Mouse (Mus musculus): Measurements from ENCODE around the gene Zfp445. TPM values are rescaled to one million over a fixed set of nuclear protein-coding genes. Genes with fewer than 3 reads are reported as not detected.

Gene Zfp445
- polyA plus RNA-seq (2015; fragmentation: Nextera tagmentation; extraction: Ambion mirVana), result 65.6 and 67.1 TPM in 2 replicates

GRCm38 (mm10) chr9:122865697-122866166 lies at the start of gene Zfp445:
TSS of gene Zfp445 (minus strand) at chr9:122866006.
- H3K4me2 ChIP-seq, result peak within 1 kb of the TSS; percentile 66
- H3K9me3 ChIP-seq, result 0 out of 2 replicates have a peak, but pooled peaks cover 4% of the 10 kb centered on the region
- peaks cover 9% of the 10 kb centered on the region for H3K4me1 ChIP-seq
- H3K4me3 ChIP-seq, result peak within 1 kb of the TSS; percentile 76
- peak; percentile 91; the same call in 1 of the 2 replicates for ATAC-seq (ENCODE audit: borderline replicate concordance, extremely low read depth, low FRiP score, low TSS enrichment)
- under 1% methylated on average over 34 of the region's 34 CpGs for WGBS
- peak within 1 kb of the TSS; percentile 86 for H3K9ac ChIP-seq
- peak within 1 kb of the TSS; percentile 67 for H3K27ac ChIP-seq
- no peaks in the 10 kb centered on the region for H3K27me3 ChIP-seq
- peaks cover 20% of the 10 kb centered on the region for H3K36me3 ChIP-seq

- Histone ChIP-seq H3K9ac (peak overlapping the region; percentile 70), H3K27ac (no peak overlapping the region), H3K4me1 (peaks cover 4% of the 10 kb centered on the region; the same call in 1 of the 2 replicates), H3K36me3 (peaks cover 5% of the 10 kb centered on the region; the same call in 1 of the 2 replicates), H3K27me3 (no peaks in the 10 kb centered on the region), H3K4me3 (peak overlapping the region; percentile 61), H3K4me2 (peak overlapping the region; percentile 83), H3K9me3 (no peaks in the 10 kb centered on the region; the same call in 1 of the 2 replicates)
- peak; percentile 91 for ATAC-seq (ENCODE audit: borderline replicate concordance, extremely low read depth, low FRiP score, low TSS enrichment)
- WGBS, result 13% methylated on average over 32 of the region's 32 CpGs
Measured at GRCm38 (mm10) chr9:122902717-122903535, 37.1 kb upstream of the Zfp445 start.

GRCm38 (mm10) chr9:122901047-122901446 lies 35.2 kb upstream of the Zfp445 start:
- Histone ChIP-seq H3K9me3 (peaks cover under 1% of the 10 kb centered on the region; the same call in 1 of the 2 replicates), H3K9ac (no peak overlapping the region), H3K27ac (no peak overlapping the region), H3K4me2 (no peak overlapping the region), H3K4me1 (peaks cover 4% of the 10 kb centered on the region; the same call in 1 of the 2 replicates), H3K36me3 (peaks cover under 1% of the 10 kb centered on the region), H3K27me3 (no peaks in the 10 kb centered on the region), H3K4me3 (no peak overlapping the region)
- 86% methylated on average over 2 of the region's 2 CpGs for WGBS
- no peak for ATAC-seq (ENCODE audit: borderline replicate concordance, extremely low read depth, low FRiP score, low TSS enrichment)

- H3K4me3 ChIP-seq, result peak overlapping the region; percentile 69
- 7% methylated on average over 54 of the region's 54 CpGs for WGBS
- peak overlapping the region; percentile 63 for H3K9ac ChIP-seq
- no peaks in the 10 kb centered on the region for H3K4me1 ChIP-seq
- H3K27me3 ChIP-seq, result no peaks in the 10 kb centered on the region
- ATAC-seq (ENCODE audit: borderline replicate concordance, extremely low read depth, low FRiP score, low TSS enrichment), result peak; percentile 76
- peak overlapping the region; percentile 82 for H3K4me2 ChIP-seq
- no peaks in the 10 kb centered on the region for H3K9me3 ChIP-seq
- H3K27ac ChIP-seq, result peak overlapping the region; percentile 4; the same call in 1 of the 2 replicates
- H3K36me3 ChIP-seq, result no peaks in the 10 kb centered on the region
Measured at GRCm38 (mm10) chr9:122886372-122887179, 20.8 kb upstream of the Zfp445 start.

- H3K4me3 ChIP-seq, result peak within 1 kb of the TSS; percentile 69
- H3K36me3 ChIP-seq, result no peaks in the 10 kb centered on the region
- H3K27me3 ChIP-seq, result no peaks in the 10 kb centered on the region
- no peaks in the 10 kb centered on the region for H3K9me3 ChIP-seq
- no peaks in the 10 kb centered on the region for H3K4me1 ChIP-seq
- peak within 1 kb of the TSS; percentile 82 for H3K4me2 ChIP-seq
- H3K27ac ChIP-seq, result no peak within 1 kb of the TSS
- H3K9ac ChIP-seq, result no peak within 1 kb of the TSS
- WGBS, result 80% methylated on average over 3 of the region's 3 CpGs
- ATAC-seq (ENCODE audit: borderline replicate concordance, extremely low read depth, low FRiP score, low TSS enrichment), result no peak
Measured at GRCm38 (mm10) chr9:122885385-122885784, 19.6 kb upstream of the Zfp445 start, which contains the start of gene Zkscan7. TSS of gene Zkscan7 (plus strand) at chr9:122885685.

- Histone ChIP-seq H3K4me2 (no peak overlapping the region), H3K27ac (no peak overlapping the region), H3K4me3 (no peak overlapping the region), H3K9me3 (no peaks in the 10 kb centered on the region), H3K27me3 (no peaks in the 10 kb centered on the region), H3K4me1 (no peaks in the 10 kb centered on the region), H3K9ac (no peak overlapping the region), H3K36me3 (no peaks in the 10 kb centered on the region)
- 93% methylated on average over 2 of the region's 2 CpGs for WGBS
- no peak for ATAC-seq (ENCODE audit: borderline replicate concordance, extremely low read depth, low FRiP score, low TSS enrichment)
Measured at GRCm38 (mm10) chr9:122875145-122875544, 9.3 kb upstream of the Zfp445 start.

- H3K9ac ChIP-seq, result no peak overlapping the region
- no peaks in the 10 kb centered on the region for H3K27me3 ChIP-seq
- H3K4me2 ChIP-seq, result no peak overlapping the region
- H3K27ac ChIP-seq, result no peak overlapping the region
- H3K4me3 ChIP-seq, result no peak overlapping the region
- no peaks in the 10 kb centered on the region for H3K36me3 ChIP-seq
- no peak for ATAC-seq (ENCODE audit: borderline replicate concordance, extremely low read depth, low FRiP score, low TSS enrichment)
- no peaks in the 10 kb centered on the region for H3K4me1 ChIP-seq
- 43% methylated on average over 1 of the region's 1 CpGs for WGBS
- no peaks in the 10 kb centered on the region for H3K9me3 ChIP-seq
Measured at GRCm38 (mm10) chr9:122874653-122875052, 8.8 kb upstream of the Zfp445 start.

GRCm38 (mm10) chr9:122872595-122872994 lies 6.8 kb upstream of the Zfp445 start:
- Histone ChIP-seq H3K36me3 (no peaks in the 10 kb centered on the region), H3K9ac (no peak overlapping the region), H3K27me3 (no peaks in the 10 kb centered on the region), H3K9me3 (no peaks in the 10 kb centered on the region), H3K27ac (no peak overlapping the region), H3K4me1 (no peaks in the 10 kb centered on the region), H3K4me2 (no peak overlapping the region), H3K4me3 (no peak overlapping the region)
- ATAC-seq (ENCODE audit: borderline replicate concordance, extremely low read depth, low FRiP score, low TSS enrichment), result no peak
- WGBS, result 76% methylated on average over 4 of the region's 4 CpGs

- 0 out of 2 replicates have a peak, but pooled peaks have one; percentile 12 for ATAC-seq (ENCODE audit: borderline replicate concordance, extremely low read depth, low FRiP score, low TSS enrichment)
- peak overlapping the region; percentile 66 for H3K4me2 ChIP-seq
- H3K27ac ChIP-seq, result no peak overlapping the region
- H3K36me3 ChIP-seq, result peaks cover 15% of the 10 kb centered on the region
- peak overlapping the region; percentile 76 for H3K4me3 ChIP-seq
- no peaks in the 10 kb centered on the region for H3K27me3 ChIP-seq
- peaks cover 9% of the 10 kb centered on the region for H3K4me1 ChIP-seq
- no peaks in the 10 kb centered on the region for H3K9me3 ChIP-seq
- WGBS, result 65% methylated on average over 4 of the region's 4 CpGs
- peak overlapping the region; percentile 86; the same call in 1 of the 2 replicates for H3K9ac ChIP-seq
Measured at GRCm38 (mm10) chr9:122866192-122866591, 386 bp upstream of the Zfp445 start.

GRCm38 (mm10) chr9:122864848-122865247 lies 958 bp downstream of the Zfp445 start:
- 39% methylated on average over 3 of the region's 3 CpGs for WGBS
- ATAC-seq (ENCODE audit: borderline replicate concordance, extremely low read depth, low FRiP score, low TSS enrichment), result no peak
- Histone ChIP-seq H3K9ac (peak overlapping the region; percentile 86; the same call in 1 of the 2 replicates), H3K36me3 (peaks cover 29% of the 10 kb centered on the region), H3K9me3 (peaks cover 9% of the 10 kb centered on the region), H3K4me2 (peak overlapping the region; percentile 66), H3K27ac (no peak overlapping the region), H3K4me3 (peak overlapping the region; percentile 76), H3K27me3 (no peaks in the 10 kb centered on the region), H3K4me1 (peaks cover 9% of the 10 kb centered on the region)

- H3K4me2 ChIP-seq, result no peak overlapping the region; the same call in 1 of the 2 replicates
- WGBS, result 60% methylated on average over 2 of the region's 2 CpGs
- H3K9ac ChIP-seq, result no peak overlapping the region
- H3K27ac ChIP-seq, result no peak overlapping the region
- H3K9me3 ChIP-seq, result peaks cover 12% of the 10 kb centered on the region
- no peak for ATAC-seq (ENCODE audit: borderline replicate concordance, extremely low read depth, low FRiP score, low TSS enrichment)
- no peak overlapping the region for H3K4me3 ChIP-seq
- no peaks in the 10 kb centered on the region for H3K27me3 ChIP-seq
- peaks cover 9% of the 10 kb centered on the region for H3K4me1 ChIP-seq
- peaks cover 40% of the 10 kb centered on the region for H3K36me3 ChIP-seq
Measured at GRCm38 (mm10) chr9:122863731-122864130, 2.1 kb downstream of the Zfp445 start.
